Mouse (Mus musculus) midbrain, embryonic 13.5 days (tissue): ENCODE results near the gene Cerkl. TPM values are rescaled to one million over a fixed set of nuclear protein-coding genes. Genes with fewer than 3 reads are reported as not detected.

ENCODE experiments used
- ATAC-seq: fragments of 200-750 bp; cut with Nextera tagmentation; 2 replicates; pipeline ENCODE4 v1.8.0; 2017; ENCODE audit warnings: mild to moderate bottlenecking, moderate TSS enrichment, moderate library complexity
- H3K27ac ChIP-seq: fragments of 300-500 bp; sonication (generic); 2 replicates; pipeline ENCODE4 v1.5.1; 2015; ENCODE audit warnings: inconsistent platforms, mild to moderate bottlenecking, moderate library complexity
- H3K27me3 ChIP-seq: fragments of 300-500 bp; sonication (generic); 2 replicates; pipeline ENCODE4 v1.6.1; 2015; ENCODE audit warnings: mild to moderate bottlenecking, inconsistent platforms
- H3K36me3 ChIP-seq: fragments of 300-500 bp; sonication (generic); 2 replicates; pipeline ENCODE4 v1.6.1; 2015; ENCODE audit warnings: mild to moderate bottlenecking, inconsistent platforms
- H3K4me1 ChIP-seq: fragments of 300-500 bp; sonication (generic); replicated peaks from 2 replicates; pipeline ENCODE4 v1.6.1; 2015; ENCODE audit warnings: inconsistent platforms
- H3K4me2 ChIP-seq: fragments of 300-500 bp; sonication (generic); replicated peaks from 2 replicates; pipeline ENCODE4 v1.6.1; 2015; ENCODE audit warnings: moderate library complexity, mild to moderate bottlenecking, inconsistent platforms
- H3K4me3 ChIP-seq: fragments of 300-500 bp; sonication (generic); replicated peaks from 2 replicates; pipeline ENCODE4 v1.5.1; 2015; ENCODE audit warnings: mild to moderate bottlenecking, inconsistent platforms
- H3K9ac ChIP-seq: fragments of 300-500 bp; sonication (generic); replicated peaks from 2 replicates; pipeline ENCODE4 v1.6.1; 2015; ENCODE audit warnings: mild to moderate bottlenecking, inconsistent platforms
- H3K9me3 ChIP-seq: fragments of 300-500 bp; sonication (generic); 2 replicates; pipeline ENCODE4 v1.6.1; 2016; ENCODE audit warnings: mild to moderate bottlenecking, inconsistent platforms
- WGBS: fragments of 180-500 bp; shearing (Covaris S2); methylation state at CpG from one replicate; pipeline ENCODE4 v1.1.7; 2015; 5-methylcytosine and 5-hydroxymethylcytosine counted together
- polyA plus RNA-seq: library from polyadenylated mRNA; unstranded; fragments of >200 nt; fragmentation: Nextera tagmentation; extraction: Ambion mirVana; gene quantifications from 2 replicates; pipeline ENCODE4 v1.2.1, GENCODE M21; 2015

Cerkl gene
- polyA plus RNA-seq = 1.6 and 2.6 TPM in 2 replicates

DNA sequence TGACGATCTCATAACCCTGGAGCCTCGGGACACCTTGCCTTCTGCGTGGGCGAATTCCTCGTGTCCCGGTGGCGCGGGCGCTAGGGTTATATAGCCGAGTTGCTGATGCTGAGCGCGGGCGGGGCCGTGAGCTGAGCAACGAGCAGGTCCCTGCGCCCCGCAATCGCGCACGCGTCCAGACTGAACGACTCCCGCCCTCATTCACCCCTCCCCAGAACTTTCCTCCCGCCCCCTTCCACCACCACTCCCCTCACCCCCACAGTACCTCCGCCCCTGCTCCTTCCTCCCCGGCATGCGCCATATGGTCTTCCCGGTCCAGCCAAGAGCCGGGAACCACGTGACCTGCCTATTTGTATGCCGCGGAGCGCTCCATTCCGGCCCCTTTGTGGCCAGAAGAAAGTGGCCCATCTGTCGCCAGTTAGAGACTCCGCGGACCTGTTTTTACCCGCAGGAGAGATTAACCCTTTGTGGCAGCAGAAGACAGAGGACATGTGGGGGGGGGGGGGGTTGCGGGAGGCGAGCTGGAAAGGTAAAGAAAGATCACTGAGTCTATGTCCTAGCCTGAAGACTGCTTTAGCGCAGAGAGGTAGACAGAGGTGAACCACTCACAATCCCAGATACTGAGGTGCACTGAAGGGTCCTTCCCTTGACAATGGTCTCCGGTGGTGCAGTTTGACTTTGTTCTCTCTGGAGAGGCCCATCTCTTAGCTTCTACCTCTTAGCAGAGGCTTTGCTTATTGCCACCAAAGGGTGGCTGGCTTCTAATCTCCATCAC is at the start of gene Cerkl, which contains the start of gene Neurod1:
Gene Cerkl (minus strand): TSS at position 211 of the 775 bp plus-strand sequence.
Gene Neurod1 (minus strand): TSS at position 177 of the 775 bp plus-strand sequence.
- ATAC-seq = peak; percentile 91
- H3K4me2 ChIP-seq = peak within 1 kb of the TSS; percentile 72
- peak within 1 kb of the TSS; percentile 54 for H3K4me3 ChIP-seq
- WGBS = under 1% methylated on average over 42 of the region's 42 CpGs
- peak within 1 kb of the TSS; percentile 87 for H3K27ac ChIP-seq
- peaks cover 57% of the 10 kb centered on the region for H3K4me1 ChIP-seq
- H3K27me3 ChIP-seq = peaks cover 53% of the 10 kb centered on the region
- H3K36me3 ChIP-seq = no peaks in the 10 kb centered on the region
- peak within 1 kb of the TSS; percentile 76 for H3K9ac ChIP-seq
- H3K9me3 ChIP-seq = no peaks in the 10 kb centered on the region

DNA sequence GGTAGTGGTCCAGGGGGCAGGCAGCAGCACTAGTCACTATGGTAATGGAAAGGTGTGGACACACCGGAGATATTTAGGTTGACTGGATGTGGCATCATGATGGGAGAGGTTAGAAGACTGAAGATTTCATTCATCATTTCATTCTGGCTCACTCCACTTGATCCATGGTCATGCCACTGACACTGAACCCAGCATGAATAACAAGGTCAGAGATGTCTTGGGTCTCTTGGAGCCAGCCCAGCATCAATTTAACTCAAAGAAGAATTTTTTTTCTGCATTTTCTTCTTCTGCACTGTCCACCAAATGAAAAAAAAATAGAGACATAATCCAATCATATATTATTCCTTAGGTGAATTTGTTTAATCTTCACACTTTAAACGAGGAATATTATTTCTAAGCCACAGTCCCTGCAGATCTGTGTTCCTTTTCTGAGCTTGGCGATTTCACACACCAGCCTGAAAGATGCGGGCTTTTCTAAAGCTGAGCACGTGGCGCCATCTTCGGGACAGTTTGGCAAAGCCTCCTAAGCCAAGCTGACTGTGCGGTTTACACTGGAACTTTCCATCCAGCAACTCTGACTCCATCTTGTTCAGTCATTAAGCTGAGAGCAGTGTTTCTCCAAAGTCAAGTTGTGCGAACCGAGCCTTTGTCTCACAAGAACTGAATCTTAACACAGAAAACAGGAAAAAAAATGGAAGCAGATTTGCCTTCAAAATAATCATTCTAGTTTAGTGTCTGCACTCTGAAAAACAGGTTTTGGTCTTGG is 42.6 kb upstream of the Cerkl start:
- Histone ChIP-seq H3K36me3 (no peaks in the 10 kb centered on the region), H3K4me3 (no peak overlapping the region), H3K9me3 (no peaks in the 10 kb centered on the region), H3K27ac (no peak overlapping the region), H3K27me3 (peaks cover 14% of the 10 kb centered on the region; the same call in 1 of the 2 replicates), H3K9ac (no peak overlapping the region), H3K4me2 (no peak overlapping the region), H3K4me1 (no peaks in the 10 kb centered on the region)
- peak; percentile 91 for ATAC-seq
- WGBS = 22% methylated on average over 10 of the region's 10 CpGs

DNA sequence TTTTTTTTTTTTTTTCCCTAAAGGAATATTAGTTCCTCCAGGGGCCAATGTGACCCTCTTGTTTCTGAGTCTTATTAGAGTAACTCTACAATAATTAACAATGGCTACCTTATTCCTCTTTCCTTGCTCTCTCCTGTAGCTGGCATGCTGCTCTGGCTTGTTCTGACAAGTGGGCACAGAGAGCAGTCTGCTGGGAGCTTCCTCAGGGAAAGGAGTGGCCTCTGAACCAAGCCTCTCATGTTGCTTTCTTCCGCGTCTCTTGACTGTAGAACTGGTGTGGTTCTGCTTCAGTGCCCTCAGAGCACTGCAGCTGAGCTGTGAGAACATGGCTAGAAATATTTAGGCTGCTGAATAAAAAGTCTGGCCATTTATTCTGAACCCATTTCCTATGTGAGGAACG is 28.5 kb upstream of the Cerkl start:
- H3K9ac ChIP-seq = no peak overlapping the region
- no peak overlapping the region for H3K4me2 ChIP-seq
- H3K4me1 ChIP-seq = no peaks in the 10 kb centered on the region
- no peaks in the 10 kb centered on the region for H3K36me3 ChIP-seq
- ATAC-seq = no peak
- H3K4me3 ChIP-seq = no peak overlapping the region
- no peaks in the 10 kb centered on the region for H3K27me3 ChIP-seq
- WGBS = 58% methylated on average over 3 of the region's 3 CpGs
- no peak overlapping the region for H3K27ac ChIP-seq
- H3K9me3 ChIP-seq = no peaks in the 10 kb centered on the region

DNA sequence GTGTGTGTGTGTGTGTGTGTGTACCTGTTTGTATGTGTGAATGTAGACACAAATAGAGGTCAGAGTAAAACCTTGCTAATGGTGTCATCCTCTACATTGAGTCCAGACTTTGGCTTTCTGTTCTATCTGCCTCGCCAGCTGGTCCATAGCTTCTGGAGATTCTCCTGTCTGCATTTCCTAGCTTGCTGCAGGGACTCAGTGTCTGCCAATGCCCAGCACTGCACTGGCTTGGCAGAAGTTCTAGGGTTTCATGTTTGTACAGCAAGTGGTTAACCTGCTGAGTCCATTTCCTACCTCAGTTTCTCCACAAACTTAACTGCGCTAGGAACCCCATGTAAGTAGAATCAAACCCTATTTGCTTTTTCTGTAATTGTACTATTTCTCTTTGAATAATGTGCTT is 25.9 kb upstream of the Cerkl start:
- Histone ChIP-seq H3K36me3 (no peaks in the 10 kb centered on the region), H3K9me3 (no peaks in the 10 kb centered on the region), H3K27ac (no peak overlapping the region), H3K4me1 (no peaks in the 10 kb centered on the region), H3K4me2 (no peak overlapping the region), H3K27me3 (no peaks in the 10 kb centered on the region), H3K4me3 (no peak overlapping the region), H3K9ac (no peak overlapping the region)
- no peak for ATAC-seq
- 99% methylated on average over 2 of the region's 2 CpGs for WGBS

DNA sequence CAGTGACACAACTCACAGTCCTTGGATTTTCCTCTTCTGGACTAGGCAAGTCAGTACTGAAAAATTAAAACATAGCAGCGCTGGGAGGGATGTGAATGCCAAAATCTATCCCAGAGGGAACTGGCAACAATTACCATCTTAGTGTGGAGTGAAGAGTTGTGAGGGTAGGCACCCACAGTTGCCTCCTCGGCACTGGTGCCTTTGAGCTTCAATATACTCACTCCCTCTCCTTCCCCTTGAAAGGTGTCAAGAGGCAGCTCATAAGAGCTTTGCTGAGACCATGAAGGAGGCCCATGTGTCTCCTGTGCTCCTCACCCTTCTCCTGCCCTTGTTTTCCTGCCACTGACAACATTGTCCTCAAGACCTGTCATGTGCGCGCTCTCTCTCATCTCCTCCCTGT is 5.8 kb upstream of the Cerkl start:
- 86% methylated on average over 4 of the region's 4 CpGs for WGBS
- no peaks in the 10 kb centered on the region for H3K36me3 ChIP-seq
- H3K27ac ChIP-seq = no peak overlapping the region
- H3K4me3 ChIP-seq = no peak overlapping the region
- no peaks in the 10 kb centered on the region for H3K9me3 ChIP-seq
- ATAC-seq = no peak
- no peak overlapping the region for H3K4me2 ChIP-seq
- H3K27me3 ChIP-seq = peaks cover 36% of the 10 kb centered on the region
- no peak overlapping the region for H3K9ac ChIP-seq
- peaks cover 27% of the 10 kb centered on the region for H3K4me1 ChIP-seq

DNA sequence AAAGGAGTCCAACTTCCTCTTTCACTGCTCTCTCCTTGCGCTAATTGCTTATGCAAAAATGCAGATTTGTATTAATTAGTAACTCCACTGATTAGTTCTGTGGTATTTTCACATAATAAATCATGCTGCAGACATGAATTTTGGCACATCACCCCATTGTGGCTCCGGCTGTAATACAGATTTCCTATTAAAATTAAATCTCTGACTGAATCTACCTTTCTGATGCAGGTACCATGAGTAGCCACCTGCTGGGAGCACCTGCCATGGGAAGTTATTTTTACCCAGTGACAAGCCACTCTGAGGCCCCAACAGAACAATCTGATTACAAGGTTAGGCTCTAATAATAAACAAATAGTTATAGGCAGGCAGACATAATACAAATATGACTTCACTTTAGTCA is 5.3 kb upstream of the Cerkl start:
- no peak overlapping the region for H3K9ac ChIP-seq
- 75% methylated on average over 2 of the region's 2 CpGs for WGBS
- no peak for ATAC-seq

DNA sequence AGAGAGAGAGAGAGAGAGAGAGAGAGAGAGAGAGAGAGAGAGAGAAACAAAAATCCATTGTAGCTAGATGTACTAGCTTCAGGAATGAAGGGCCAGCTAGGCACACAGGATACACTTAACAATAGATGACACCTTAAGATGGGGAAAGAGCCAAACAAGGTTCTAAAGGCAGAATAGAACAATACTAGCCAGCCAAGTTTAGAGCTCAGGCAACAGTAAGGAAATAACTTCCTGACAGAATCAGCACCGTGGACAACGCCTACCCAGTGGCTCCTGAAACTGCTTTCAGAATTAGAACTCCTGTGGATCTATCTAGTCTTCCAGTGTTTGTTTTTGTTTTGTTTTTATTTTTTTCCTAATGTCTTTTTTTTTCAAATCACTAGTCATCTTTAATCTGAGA is 4.0 kb upstream of the Cerkl start:
- Histone ChIP-seq H3K27ac (0 out of 2 replicates have a peak overlapping the region, but pooled peaks have one; percentile 75), H3K9ac (no peak overlapping the region), H3K9me3 (no peaks in the 10 kb centered on the region), H3K4me1 (peaks cover 39% of the 10 kb centered on the region), H3K4me3 (no peak overlapping the region), H3K27me3 (peaks cover 47% of the 10 kb centered on the region), H3K36me3 (no peaks in the 10 kb centered on the region), H3K4me2 (no peak overlapping the region)
- no peak for ATAC-seq
- 11% methylated on average over 2 of the region's 2 CpGs for WGBS

More for the DNA sequence above, 5.3 kb upstream of the Cerkl start:
- Histone ChIP-seq H3K27ac (no peak overlapping the region), H3K9me3 (no peaks in the 10 kb centered on the region), H3K4me3 (no peak overlapping the region), H3K27me3 (peaks cover 40% of the 10 kb centered on the region), H3K4me2 (no peak overlapping the region), H3K4me1 (peaks cover 31% of the 10 kb centered on the region), H3K36me3 (no peaks in the 10 kb centered on the region)

DNA sequence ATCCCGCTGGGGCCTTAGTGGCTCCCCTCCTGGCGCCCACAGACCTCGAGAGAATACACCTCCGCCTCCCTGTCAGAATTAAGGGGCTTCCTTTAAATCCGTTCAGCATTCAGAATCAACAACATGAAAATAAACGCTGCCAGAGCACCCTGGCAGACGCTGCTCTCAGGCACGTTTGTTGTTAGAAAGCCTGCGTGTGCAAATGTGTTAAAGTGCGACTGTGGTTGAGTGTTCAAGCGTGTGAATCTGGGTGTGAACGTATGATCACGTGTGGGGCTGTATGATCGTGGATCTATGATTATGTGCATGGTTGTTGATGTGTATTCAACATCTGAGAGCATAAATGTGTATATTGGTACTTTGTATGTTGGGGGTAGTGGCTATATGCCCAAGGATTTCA is 3.5 kb upstream of the Cerkl start:
- WGBS = 2% methylated on average over 14 of the region's 14 CpGs
- no peak overlapping the region; the same call in 1 of the 2 replicates for H3K9ac ChIP-seq

DNA sequence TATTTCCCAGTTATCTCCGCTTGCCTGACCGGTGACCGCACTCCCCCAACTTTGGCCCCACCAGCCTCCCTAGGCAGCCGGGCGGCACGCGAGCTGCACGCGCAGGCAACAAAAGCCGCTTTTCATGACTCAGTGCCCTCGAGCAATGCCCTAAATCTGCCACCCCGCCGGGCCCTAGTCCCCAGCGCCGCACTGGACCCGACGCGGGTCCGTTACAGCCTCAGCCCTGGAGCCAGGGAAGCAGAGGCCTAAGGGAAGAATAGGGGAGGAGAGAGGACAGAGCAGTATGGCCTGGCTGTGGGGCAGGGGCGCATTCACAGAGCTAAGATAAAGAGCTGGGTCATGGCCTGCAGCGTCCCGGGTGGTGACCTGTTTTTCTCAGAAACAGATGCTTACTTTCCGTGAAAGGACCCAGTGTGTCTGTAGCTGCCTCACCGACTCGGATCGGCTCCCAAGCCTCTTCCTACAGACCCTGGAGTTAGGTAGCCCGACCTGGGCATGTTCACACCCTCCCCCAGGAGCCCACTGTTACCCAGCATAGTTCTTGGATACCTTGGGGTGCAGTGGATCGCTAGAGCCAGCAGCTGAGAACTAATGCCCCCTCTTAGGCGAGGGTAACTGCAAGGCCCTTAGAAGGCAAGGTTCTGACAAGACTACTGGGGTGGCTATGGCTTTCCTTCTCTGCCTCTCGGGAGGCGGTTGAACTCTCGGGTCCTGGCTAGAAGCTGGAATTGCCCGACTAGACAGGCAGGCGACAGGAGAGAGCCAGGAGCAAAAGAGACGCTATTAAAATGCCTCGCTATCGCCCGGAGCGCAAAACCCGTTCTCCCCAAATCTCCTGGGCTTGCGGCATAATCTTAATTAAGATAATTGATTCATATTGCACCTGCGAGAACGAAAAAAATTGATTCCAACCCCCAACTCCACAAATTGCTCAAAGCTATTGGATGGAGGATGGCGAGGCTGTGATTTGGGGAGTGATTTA is 2.8 kb upstream of the Cerkl start:
- Histone ChIP-seq H3K4me2 (peak overlapping the region; percentile 44), H3K9ac (peak overlapping the region; percentile 39), H3K4me1 (peaks cover 52% of the 10 kb centered on the region), H3K27me3 (peaks cover 60% of the 10 kb centered on the region), H3K27ac (peak overlapping the region; percentile 75), H3K36me3 (no peaks in the 10 kb centered on the region), H3K9me3 (no peaks in the 10 kb centered on the region), H3K4me3 (peak overlapping the region; percentile 10)
- WGBS = under 1% methylated on average over 44 of the region's 44 CpGs
- ATAC-seq = peak; percentile 25

More for the DNA sequence above, 3.5 kb upstream of the Cerkl start:
- ATAC-seq = no peak
- Histone ChIP-seq H3K9me3 (no peaks in the 10 kb centered on the region), H3K36me3 (no peaks in the 10 kb centered on the region), H3K27me3 (peaks cover 52% of the 10 kb centered on the region), H3K27ac (peak overlapping the region; percentile 75), H3K4me3 (peak overlapping the region; percentile 10), H3K4me2 (peak overlapping the region; percentile 44), H3K4me1 (peaks cover 44% of the 10 kb centered on the region)

DNA sequence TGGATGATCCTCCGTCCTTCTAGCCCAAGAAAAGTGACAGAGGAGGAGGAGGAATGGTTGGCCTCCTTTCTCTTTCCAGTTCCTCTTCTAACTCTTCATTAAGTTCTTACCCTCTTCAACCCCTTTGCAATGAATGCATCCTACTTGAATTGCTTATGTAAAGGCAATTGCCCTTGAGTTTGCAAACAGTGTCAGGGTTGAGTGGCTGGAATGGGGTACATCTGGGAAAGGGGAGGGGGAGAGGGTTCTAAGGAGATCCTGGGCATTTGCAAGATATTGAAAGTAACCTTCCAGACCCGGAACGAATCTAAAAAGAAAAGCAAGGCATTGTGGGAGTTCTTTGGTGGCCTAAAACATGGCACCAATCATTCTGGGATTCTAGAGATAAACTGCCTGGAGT is 1.3 kb upstream of the Cerkl start:
- Histone ChIP-seq H3K4me2 (no peak overlapping the region), H3K36me3 (no peaks in the 10 kb centered on the region), H3K27ac (no peak overlapping the region), H3K9me3 (no peaks in the 10 kb centered on the region), H3K4me3 (no peak overlapping the region), H3K27me3 (peaks cover 62% of the 10 kb centered on the region), H3K9ac (no peak overlapping the region), H3K4me1 (peaks cover 57% of the 10 kb centered on the region)
- WGBS = 15% methylated on average over 3 of the region's 3 CpGs
- ATAC-seq = no peak

DNA sequence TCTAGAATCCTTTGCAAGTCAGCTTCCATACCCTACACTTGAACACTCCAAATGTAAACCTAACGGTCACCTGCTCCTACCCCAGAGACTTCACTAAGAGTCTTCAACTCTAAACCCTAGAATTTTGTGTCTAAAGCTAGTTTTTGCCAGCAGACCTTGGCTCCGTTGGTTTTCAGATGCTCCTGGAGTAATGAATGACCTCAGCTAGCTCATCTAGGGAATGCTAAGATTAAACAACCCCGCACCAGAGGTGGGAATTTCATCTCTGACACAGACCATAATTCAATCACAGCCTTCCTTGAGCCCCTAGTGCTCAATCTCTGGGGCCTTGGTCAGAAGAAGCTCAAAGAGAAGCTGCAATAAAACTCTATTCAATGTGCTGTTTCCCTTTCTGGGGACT is 849 bp upstream of the Cerkl start:
- Histone ChIP-seq H3K9ac (no peak overlapping the region), H3K27me3 (peaks cover 59% of the 10 kb centered on the region), H3K27ac (peak overlapping the region; percentile 69; the same call in 1 of the 2 replicates), H3K4me3 (no peak overlapping the region), H3K4me2 (no peak overlapping the region; the same call in 1 of the 2 replicates), H3K9me3 (no peaks in the 10 kb centered on the region), H3K36me3 (no peaks in the 10 kb centered on the region), H3K4me1 (peaks cover 57% of the 10 kb centered on the region)
- WGBS = 53% methylated on average over 3 of the region's 3 CpGs
- ATAC-seq = no peak
